ENCODE assay signal across 17 mouse cellular contexts in the genomic region with DNA sequence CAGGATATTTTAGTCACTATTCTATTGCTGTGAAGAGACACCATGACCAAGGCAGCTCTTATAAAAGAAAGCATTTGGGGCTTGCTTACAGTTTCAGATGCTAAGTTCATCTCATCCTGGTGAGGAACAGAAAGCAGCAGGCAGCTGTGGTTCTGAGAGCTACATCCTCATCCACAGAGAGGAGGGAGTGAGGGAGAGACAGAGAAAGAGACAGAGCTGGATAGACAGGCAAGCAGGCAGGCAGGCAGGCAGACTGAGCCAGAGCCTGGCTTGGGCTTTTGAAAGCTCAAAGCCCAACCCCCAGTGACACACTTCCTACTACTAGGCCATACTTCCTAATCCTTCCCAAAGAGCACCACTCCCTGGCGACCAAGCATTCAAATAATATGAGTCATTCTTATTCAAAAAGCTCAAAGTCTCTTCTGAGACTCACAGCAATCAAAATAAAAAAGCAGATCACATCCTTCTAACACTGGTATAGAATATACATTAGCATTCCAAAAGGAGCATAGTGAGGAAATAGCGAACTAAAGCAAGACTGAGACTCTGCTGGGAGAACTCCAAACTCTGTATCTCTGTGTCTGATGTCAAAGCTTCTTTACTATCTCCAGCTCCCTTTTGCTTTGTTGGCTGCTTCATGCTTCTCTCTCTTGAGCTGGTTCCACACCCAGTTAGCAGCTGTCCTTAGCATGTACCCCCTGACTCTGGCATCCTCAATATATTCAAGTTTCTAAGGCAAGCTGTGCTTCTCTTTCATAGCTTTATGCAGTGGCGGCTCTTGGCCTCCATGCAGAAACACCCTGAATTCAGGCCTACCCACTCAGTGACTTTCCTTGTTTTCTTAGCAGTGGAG.
DNase-seq lines count a peak whose midpoint lies in the region; TF ChIP-seq lines count a peak whose summit lies in the region.
"Had no signal": no experiment of that assay in that cellular context is flagged by ENCODE, and none has a peak within 500 bp of the region (broad histone marks: within the 10 kb centered on the region; RNA-seq: fewer than 3 reads in every experiment).

No protein-coding gene starts in this region.

- in situ Hi-C loops in ES-E14 (cut with MboI; ENCODE audit: low sequenced_read_pairs in 2 of 2, unreplicated experiment in 2 of 2) = no loop called here

- 93% methylated on average over 3 of the region's 3 CpGs for WGBS in embryonic facial prominence, embryonic 10.5 days

- H3K36me3 ChIP-seq in ES-E14 (ENCODE audit: control insufficient read depth, insufficient read depth, low read length, poor library complexity, severe bottlenecking) = no peaks in the 10 kb centered on the region
- H3K36me3 ChIP-seq in embryonic facial prominence, embryonic 10.5 days (replicated peaks) = peaks cover 8% of the 10 kb centered on the region
- H3K36me3 ChIP-seq: neural tube, embryonic 12.5 days had no signal

- H3K27ac ChIP-seq in left cerebral cortex, adult 2 months = peak overlapping the region; percentile 53; the same call in 1 of the 2 replicates
- peak overlapping the region; percentile 87 for H3K27ac ChIP-seq in ES-E14 (ENCODE audit: insufficient read depth, low read depth, low read length, poor library complexity, severe bottlenecking)
- 0 out of 2 replicates have a peak overlapping the region, but pooled peaks have one; percentile 27 for H3K27ac ChIP-seq in embryonic facial prominence, embryonic 10.5 days (replicated peaks)
- H3K27ac ChIP-seq: layer of hippocampus, adult 2 months; limb, embryonic 13.5 days; liver, embryonic 15.5 days; neural tube, embryonic 12.5 days had no signal

- intact Hi-C loops in left cerebral cortex, adult 2 months (cut with DNase I) = no loop called here

- TF ChIP-seq CTCF in left cerebral cortex, adult 2 months (IDR thresholded peaks at IDR 0.05) = no peak

- H3K4me3 ChIP-seq in left cerebral cortex, adult 2 months = no peak overlapping the region
- no peak overlapping the region for H3K4me3 ChIP-seq in ES-E14 (ENCODE audit: insufficient read depth in 1 of 2, low read depth in 1 of 2, low read length in 2 of 2, poor library complexity in 1 of 2, severe bottlenecking in 1 of 2)
- no peak overlapping the region for H3K4me3 ChIP-seq in embryonic facial prominence, embryonic 10.5 days
- H3K4me3 ChIP-seq: erythroblast, embryonic 14.5 days; layer of hippocampus, adult 2 months; limb, embryonic 13.5 days; liver, embryonic 15.5 days; neural tube, embryonic 12.5 days had no signal

- no peaks in the 10 kb centered on the region for H3K27me3 ChIP-seq in embryonic facial prominence, embryonic 10.5 days (replicated peaks; ENCODE audit: low read depth, poor library complexity, severe bottlenecking)
- H3K27me3 ChIP-seq: limb, embryonic 13.5 days; liver, embryonic 15.5 days; neural tube, embryonic 12.5 days had no signal

- peaks cover 3 to 14% of the 10 kb centered on the region in 2 experiments; a peak in 3 of 4 replicates for H3K4me1 ChIP-seq in ES-E14 (ENCODE audit: control insufficient read depth in 2 of 2, insufficient read depth in 2 of 2, low read length in 2 of 2, poor library complexity in 1 of 2)
- no peaks in the 10 kb centered on the region for H3K4me1 ChIP-seq in embryonic facial prominence, embryonic 10.5 days
- H3K4me1 ChIP-seq: liver, embryonic 15.5 days; neural tube, embryonic 12.5 days had no signal

- no peaks in the 10 kb centered on the region for H3K9me3 ChIP-seq in ES-E14 (ENCODE audit: control insufficient read depth, insufficient read depth, low read depth, low read length)
- H3K9me3 ChIP-seq in embryonic facial prominence, embryonic 10.5 days = no peaks in the 10 kb centered on the region
- H3K9me3 ChIP-seq: limb, embryonic 13.5 days; liver, embryonic 15.5 days; neural tube, embryonic 12.5 days had no signal

- DNase-seq in left cerebral cortex, adult 2 months (ENCODE audit: extremely low spot score in 1 of 2, low spot score in 2 of 2) = no peak
- DNase-seq in left cerebral cortex, adult 8-10 months (ENCODE audit: low spot score in 2 of 2) = no peak
- DNase-seq in ES-E14 (ENCODE audit: low read depth, low spot score) = peak; percentile 36
- no peak for DNase-seq in embryonic facial prominence, embryonic 10.5 days (ENCODE audit: low spot score)
- DNase-seq in kidney, postnatal 4 days = no peak
- no peak for DNase-seq in lung, adult 18-20 months
- no peak for DNase-seq in urinary bladder, postnatal 10 days (ENCODE audit: low spot score)
- DNase-seq: adrenal gland, adult 8-10 months; cerebellum, adult 11 months; cerebellum, postnatal 25 days; gastrocnemius, postnatal 10 days; thymus, postnatal 36 days had no signal

- no peak overlapping the region for H3K9ac ChIP-seq in ES-E14 (ENCODE audit: insufficient read depth, low read depth, low read length, poor library complexity, severe bottlenecking)
- H3K9ac ChIP-seq: limb, embryonic 13.5 days; liver, embryonic 15.5 days; neural tube, embryonic 12.5 days had no signal

TF ChIP-seq in ES-E14, 5 proteins besides CTCF, POLR2A, EP300 and RAD21:
- no peak for TF ChIP-seq ZNF384 (IDR thresholded peaks at IDR 0.05; ENCODE audit: low read depth, low read length)
- no peak for TF ChIP-seq ZC3H11A (IDR thresholded peaks at IDR 0.05; ENCODE audit: borderline replicate concordance, low read depth, low read length)
- no peak for TF ChIP-seq MAFK (IDR thresholded peaks at IDR 0.05; ENCODE audit: insufficient read depth, low read depth, low read length)
- TF ChIP-seq CHD2 (IDR thresholded peaks at IDR 0.05; ENCODE audit: low read depth, low read length) = no peak
- no peak for TF ChIP-seq HCFC1 (IDR thresholded peaks at IDR 0.05; ENCODE audit: borderline replicate concordance, insufficient read depth, low read length)

Comparison
In these comparisons a context has a peak if more than half of its experiments do, and no peak if none do; other contexts are left out.
1. H3K27ac ChIP-seq: peak in every context shown above with its lines; median percentile 87 in ES-E14; 53 in left cerebral cortex, adult 2 months; 27 in embryonic facial prominence, embryonic 10.5 days.